Mouse (Mus musculus) c-Kit-positive CD71-negative TER-119-negative erythroid progenitor cells, embryonic 14.5 days (primary cell): ENCODE results near the gene Gm20683.
"Not testable (repeated sequence)": the region's sequence is repeated elsewhere in the genome, so short reads cannot be mapped to it uniquely, and the experiment has no call there.

Experiments used
- DNase-seq: peaks from one replicate; pipeline ENCODE4 v3.0.0-alpha.2; 2013; ENCODE audit warnings: low read depth

Gene Gm20683

DNA sequence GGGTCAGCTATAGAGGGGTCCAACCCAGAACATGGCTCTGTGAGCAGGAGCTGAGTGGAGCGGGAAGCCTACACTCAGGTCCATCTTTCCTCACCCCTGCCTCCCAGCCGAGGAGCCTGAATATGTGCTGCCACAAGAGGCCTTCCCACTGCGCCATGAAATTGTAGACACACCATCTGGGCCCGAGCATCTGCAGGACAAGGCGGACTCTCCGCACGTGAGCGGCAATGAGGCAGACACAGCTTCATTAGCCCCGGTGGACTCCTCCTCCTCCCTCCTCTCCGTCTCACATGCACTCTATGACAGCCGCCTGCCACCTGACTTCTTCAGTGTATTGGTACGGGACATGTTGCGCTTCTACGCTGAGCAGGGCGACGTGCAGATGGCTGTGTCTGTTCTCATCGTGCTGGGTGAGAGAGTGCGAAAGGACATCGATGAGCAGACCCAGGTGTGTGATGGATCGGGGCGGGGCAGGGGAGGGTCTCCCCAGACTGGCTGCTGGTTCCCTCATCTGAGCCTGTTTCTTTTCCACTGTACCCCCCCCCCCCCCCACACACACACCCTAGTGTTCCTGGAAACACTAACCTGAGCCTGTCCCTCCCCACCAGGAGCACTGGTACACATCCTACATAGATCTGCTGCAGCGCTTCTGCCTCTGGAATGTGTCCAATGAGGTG, 13.9 kb downstream of the Gm20683 start:
- no peak for DNase-seq

DNA sequence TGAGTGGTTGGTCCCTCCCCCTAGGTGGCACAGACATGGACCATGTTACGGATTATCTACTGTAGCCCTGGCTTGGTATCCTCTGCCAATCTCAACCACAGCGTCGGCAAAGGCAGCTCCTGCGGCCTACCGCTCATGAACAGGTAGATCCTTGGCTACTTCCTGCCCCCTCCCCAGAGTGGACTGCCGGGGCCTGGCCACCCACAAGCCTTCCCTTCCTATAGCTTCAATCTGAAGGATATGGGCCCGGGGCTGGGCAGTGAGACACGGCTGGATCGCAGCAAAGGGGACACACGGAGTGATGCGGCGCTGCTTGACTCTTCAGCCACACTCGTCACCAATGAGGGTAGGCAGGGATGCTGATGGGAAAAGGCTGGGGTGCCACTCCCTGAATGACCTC, 14.6 kb downstream of the Gm20683 start:
- DNase-seq = no peak

DNA sequence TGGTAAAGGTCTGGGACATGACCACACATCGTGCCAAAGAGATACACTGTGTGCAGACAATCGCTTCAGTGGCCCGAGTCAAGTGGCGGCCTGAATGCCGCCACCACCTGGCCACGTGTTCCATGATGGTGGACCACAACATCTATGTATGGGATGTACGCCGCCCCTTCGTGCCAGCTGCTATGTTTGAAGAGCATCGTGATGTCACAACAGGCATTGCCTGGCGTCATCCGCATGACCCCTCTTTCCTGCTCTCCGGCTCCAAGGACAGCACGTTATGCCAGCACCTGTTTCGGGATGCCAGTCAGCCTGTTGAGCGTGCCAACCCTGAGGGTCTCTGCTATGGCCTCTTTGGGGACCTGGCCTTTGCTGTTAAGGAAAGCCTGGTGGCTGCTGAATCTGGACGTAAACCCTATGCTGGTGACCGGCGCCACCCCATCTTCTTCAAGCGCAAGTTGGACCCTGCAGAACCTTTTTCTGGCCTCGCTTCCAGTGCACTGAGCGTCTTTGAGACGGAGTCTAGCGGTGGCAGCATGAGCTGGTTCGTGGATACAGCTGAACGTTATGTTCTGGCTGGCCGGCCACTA, 15.5 kb downstream of the Gm20683 start:
- no peak for DNase-seq

- no peak for DNase-seq
Measured at GRCm38 (mm10) chr17:25825311-25825710, 16.3 kb downstream of the Gm20683 start.

DNA sequence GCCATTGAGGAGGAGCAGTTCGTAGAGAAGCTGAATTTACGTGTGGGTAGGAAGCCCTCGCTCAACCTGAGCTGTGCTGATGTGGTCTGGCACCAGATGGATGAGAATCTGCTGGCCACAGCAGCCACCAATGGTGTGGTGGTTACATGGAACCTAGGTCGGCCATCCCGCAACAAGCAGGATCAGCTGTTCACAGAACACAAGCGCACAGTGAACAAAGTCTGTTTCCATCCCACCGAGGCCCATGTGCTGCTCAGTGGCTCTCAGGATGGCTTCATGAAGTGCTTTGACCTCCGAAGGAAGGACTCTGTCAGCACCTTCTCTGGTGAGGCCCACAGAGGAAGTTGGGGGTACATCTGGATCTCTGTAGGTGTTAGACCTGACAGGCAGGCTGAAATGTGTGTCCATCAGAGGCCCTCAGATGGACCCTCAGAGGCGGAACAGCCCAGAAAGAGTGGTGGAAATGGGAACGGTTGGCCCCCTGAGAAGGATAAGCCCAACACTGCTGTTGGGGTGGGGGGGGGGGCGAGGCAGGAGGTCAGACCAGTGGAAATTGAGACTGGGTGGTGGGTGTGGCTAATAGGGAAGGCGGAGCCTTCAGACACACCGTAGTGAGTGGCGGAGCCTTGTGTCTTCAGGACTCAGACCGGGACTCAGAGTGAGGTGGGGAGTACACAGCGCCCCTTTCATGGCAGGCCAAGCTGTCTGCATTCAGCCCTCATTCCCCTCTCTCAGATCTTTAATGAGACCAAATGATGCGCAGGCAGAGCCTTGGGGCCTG, 17.0 kb downstream of the Gm20683 start:
- DNase-seq = no peak

- peak; percentile 82 for DNase-seq
Measured at GRCm38 (mm10) chr17:25823452-25823851, 18.1 kb downstream of the Gm20683 start, which contains the start of gene Wdr24. Wdr24 (plus strand) TSS chr17:25823627.

DNA sequence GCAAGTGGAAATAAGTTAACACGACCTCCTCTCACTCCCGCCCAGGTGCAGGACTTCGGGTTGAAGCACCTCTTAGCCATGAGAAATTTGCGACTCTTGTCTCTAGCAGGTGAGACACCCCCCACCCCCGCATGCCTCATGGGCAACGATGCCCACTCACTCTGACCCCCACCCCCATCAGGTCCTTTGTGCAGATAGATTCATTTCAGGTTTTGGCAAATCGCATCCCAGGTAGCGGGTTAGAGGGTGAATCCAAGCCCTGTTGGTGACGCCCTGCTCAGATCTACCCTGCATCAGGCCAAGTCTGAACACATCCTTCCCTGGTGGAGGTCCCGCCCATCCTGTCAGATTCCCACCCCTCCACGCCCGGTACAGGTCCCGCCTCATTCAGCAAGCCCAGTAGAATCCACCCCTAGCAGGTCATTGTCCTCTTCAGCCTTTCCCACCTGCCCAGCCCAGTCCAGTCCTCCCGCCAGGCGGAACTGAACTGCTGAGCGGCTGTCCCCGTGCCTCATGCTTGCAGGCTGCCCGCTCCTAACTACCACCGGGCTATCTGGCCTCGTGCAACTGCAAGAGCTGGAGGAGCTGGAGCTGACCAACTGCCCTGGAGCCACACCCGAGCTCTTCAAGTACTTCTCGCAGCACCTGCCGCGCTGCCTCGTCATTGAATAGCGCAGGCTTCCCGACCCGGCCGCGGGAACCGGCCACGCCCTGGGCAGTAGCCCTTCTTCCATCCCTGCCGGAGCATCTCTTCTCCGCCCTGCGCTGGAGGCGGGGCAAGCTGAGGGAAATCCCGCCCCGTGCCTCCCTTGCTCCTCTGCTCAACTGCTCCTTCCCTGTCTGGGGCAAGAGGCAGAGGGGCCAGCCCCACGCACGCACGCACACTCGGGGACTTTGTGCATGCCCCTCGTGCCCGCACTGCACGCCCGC, 22.4 kb downstream of the Gm20683 start:
- DNase-seq = no peak

DNA sequence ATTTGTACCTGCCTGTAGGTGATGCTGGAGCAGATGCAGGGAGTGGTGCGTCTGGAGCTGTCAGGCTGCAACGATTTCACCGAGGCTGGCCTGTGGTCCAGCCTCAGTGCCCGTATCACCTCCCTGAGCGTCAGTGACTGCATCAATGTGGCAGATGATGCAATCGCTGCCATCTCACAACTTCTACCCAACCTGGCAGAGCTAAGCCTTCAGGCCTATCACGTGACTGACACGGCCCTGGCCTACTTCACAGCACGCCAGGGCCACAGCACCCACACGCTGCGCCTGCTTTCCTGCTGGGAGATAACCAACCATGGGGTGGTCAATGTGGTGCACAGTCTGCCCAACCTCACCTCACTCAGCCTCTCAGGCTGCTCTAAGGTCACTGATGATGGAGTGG, 23.9 kb downstream of the Gm20683 start:
- no peak for DNase-seq

- peak; percentile 80 for DNase-seq
Measured at GRCm38 (mm10) chr17:25813471-25813870, 28.1 kb downstream of the Gm20683 start.

DNA sequence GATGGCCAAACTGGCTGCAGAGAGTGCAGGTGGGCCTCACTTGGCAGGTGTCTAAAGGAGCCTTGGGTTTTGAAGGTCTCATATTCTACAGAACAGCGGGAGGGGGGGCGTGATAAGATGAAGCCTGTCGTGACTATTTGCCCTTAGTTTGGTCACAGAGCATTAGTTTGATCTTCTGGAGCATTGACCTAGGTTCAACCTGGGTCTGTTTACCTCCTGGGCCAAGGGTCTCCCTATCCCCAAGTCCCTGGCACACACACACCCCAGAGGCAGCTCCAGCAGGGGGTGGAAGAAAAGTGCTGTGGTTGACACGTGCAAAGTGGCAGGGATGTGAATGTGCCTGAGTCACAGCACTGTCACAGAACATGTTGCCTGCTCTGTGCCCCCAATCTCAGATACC, 30.7 kb downstream of the Gm20683 start:
- no peak for DNase-seq

DNA sequence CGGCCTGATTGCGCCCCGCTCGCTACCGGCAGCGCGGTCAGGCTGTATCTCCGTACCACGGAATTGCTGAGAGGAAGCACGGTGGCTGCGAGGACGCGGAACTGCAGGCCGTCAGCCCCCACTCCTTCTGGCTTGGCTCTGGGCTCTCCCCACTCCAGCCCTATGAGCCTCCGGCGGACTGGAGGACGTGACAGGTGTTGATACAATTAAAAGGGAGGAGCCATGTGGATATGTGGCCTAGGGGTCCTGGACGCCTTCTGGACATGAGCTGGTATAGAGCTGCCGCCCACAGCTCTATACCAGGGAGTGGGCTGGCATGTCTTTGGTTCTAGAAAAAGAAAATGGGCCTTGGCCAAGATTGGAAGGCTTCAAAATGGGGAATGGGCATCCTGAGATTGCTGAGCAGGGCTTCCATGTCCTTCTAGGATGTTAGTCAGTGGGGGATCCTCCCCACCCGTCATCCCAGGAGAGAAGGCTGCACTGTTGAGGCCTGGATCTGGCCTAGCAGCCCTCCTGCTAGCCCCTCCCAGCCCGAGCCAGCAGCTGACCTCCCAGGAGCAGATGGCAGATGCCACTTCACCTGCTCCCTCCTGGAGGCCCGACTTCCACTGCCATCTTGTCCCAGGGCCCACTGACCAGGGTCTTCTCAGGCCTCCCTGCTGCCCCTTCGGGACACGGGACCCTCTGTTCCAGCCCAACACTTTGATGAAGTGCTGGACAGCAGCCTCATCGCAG, 31.8 kb downstream of the Gm20683 start:
- no peak for DNase-seq

DNA sequence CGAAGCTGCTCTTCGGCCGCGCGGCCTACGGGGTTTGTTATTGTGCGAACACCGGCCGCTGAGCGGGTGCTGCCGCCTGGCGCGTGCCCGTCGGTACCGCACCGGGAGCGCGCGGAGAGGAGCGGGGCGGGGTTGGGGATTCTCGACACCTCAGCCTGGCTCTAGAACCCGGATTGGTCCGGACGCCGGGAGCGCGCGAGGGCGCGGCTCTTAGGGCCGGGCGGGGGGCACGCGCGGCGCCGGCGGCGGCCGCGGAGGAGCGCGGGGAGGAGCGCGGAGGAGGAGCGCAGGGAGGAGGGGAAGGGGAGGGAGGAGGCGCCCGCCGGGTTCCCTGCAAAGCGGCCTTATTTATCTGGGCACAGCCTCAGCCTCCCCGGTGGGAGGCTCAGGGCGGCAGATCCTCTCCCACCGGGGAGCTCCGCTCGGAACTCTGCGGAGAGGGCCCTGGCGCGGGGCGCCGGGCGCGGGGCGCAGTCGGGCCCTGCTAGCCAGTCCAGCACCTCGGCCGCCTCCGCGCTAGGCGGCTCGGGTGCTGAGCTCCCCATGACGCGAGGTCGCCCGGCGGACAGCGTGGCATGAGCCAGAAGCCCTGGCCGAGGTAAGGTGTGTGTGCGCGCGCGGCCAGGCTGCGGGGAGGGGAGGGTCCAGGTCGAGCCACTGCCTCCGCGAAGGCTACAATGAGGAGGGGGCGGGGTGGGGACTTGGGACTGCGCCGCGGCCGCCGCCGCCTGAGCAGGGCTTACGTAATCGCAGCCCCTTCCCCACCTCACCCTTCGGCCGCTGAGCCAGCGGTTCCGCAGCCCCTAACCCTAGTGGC, 32.6 kb downstream of the Gm20683 start, which contains the start of gene Fbxl16:
TSS of gene Fbxl16 (plus strand) at position 297 of the 817 bp plus-strand sequence.
- DNase-seq = no peak

DNA sequence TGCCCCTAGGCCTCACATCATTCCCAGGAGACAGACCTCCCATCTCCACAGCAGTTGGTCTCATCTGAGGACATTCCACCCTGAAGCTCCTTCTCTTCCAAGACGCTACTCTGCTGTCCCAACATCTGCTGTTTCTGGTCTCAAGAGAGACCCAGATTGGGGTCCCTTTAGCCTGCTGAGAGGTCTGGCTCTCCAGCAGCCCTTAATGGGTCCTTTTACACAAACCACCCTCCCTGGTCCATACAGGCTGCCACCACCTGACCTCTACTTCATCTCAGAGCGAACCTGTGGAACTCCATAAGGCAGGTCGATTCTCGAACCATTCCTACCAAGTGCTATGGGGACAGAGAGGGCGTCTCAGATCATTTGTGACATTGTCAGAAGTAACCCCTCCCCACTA, 33.5 kb downstream of the Gm20683 start:
- no peak for DNase-seq

DNA sequence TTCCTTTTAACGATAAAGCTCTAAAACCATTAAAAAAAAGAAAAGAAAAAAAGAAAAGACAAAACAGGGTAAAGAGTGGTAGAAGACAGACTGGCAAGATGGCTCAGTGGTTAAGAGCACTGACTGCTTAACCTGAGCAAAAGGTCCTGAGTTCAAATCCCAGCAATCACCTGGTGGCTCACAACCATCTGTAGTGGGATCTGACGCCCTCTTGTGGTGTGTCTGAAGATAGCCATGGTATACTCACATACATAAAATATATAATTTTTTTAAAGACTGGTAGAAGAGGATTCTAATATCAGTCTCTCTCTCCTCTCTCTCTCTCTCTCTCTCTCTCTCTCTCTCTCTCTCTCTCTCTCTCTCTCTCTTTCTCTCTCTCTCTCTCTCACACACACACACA, 34.1 kb downstream of the Gm20683 start:
- not testable (repeated sequence) for DNase-seq

- no peak for DNase-seq
Measured at GRCm38 (mm10) chr17:25806507-25806906, 35.1 kb downstream of the Gm20683 start.

- no peak for DNase-seq
Measured at GRCm38 (mm10) chr17:25802825-25803517, 38.6 kb downstream of the Gm20683 start.

DNA sequence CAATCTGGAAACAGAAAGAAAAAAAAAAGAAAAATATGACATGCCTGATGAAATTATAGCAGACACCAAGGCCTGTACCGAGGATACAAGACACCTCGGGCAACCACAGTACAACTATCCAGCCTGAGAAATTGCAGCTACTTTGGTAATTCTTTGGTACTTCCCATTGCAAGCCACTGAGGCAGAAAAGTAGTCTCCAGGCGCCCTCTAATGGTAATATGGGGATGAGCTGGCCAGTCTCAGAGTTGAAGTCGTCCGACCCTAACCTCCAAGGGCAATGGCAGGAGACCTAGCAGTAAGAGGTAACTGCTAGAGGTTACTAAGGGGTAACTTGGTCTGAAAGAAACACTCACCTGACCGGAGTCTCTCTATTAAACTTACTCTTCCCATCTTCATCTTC, 40.5 kb downstream of the Gm20683 start:
- DNase-seq = peak; percentile 74

- DNase-seq = peak; percentile 86
Measured at GRCm38 (mm10) chr17:25796951-25797369, 44.6 kb downstream of the Gm20683 start, which contains the start of gene Metrn. Metrn (minus strand) TSS chr17:25797136.

DNA sequence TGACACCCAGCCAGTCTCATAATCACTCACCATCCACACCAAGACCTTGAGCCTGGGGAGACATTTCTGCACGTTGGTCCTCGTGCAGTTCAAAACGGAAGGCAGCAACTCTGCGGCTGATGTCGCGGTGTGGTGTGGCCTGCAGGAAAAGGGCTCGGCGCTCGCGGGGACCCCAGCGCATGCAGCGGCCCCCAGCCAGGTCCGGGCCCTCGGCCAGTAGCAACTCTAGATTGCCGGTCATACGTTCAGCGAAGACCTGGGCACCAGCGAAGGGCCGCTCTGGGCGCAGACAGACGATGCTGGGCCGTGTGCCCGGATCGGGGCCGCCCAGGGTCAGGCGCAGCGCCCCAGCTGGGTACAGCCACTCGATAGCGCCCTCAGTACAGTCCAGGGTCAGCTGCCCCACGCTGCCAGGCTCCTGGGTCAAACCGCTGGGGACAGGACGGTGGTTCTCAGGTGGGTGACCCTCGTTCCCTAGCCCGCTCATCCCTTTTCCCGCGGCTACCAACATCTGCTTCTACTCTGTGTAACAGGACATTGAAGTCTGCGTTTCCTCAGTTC, 45.3 kb downstream of the Gm20683 start:
- no peak for DNase-seq
